Mouse (Mus musculus) embryonic facial prominence, embryonic 11.5 days (tissue): ENCODE data around the gene Spen. TPM values are rescaled to one million over a fixed set of nuclear protein-coding genes. Genes with fewer than 3 reads are reported as not detected.

ENCODE experiments used
- ATAC-seq: fragments of 200-750 bp; cut with Nextera tagmentation; replicated peaks from 2 replicates; pipeline ENCODE4 v1.8.0; 2017; ENCODE audit warnings: low read depth; ENCODE audit not compliant: insufficient number of reproducible peaks, low FRiP score, low TSS enrichment
- DNase-seq: peaks from one replicate; pipeline ENCODE4 v3.0.0-alpha.2; 2015; ENCODE audit warnings: low spot score
- H3K27ac ChIP-seq: fragments of 300-500 bp; sonication (generic); replicated peaks from 2 replicates; pipeline ENCODE4 v1.5.1; 2014; ENCODE audit warnings: mild to moderate bottlenecking, low read depth, low read length, control low read depth
- H3K27me3 ChIP-seq: fragments of 300-500 bp; sonication (generic); 2 replicates; pipeline ENCODE4 v1.6.1; 2014; ENCODE audit warnings: mild to moderate bottlenecking, low read length, moderate library complexity, mixed read lengths; ENCODE audit not compliant: control insufficient read depth, insufficient read depth
- H3K36me3 ChIP-seq: fragments of 300-500 bp; sonication (generic); replicated peaks from 2 replicates; pipeline ENCODE4 v1.6.1; 2014; ENCODE audit warnings: low read depth, mild to moderate bottlenecking, low read length, moderate library complexity, mixed read lengths; ENCODE audit not compliant: control insufficient read depth, insufficient read depth
- H3K4me1 ChIP-seq: fragments of 300-500 bp; sonication (generic); 2 replicates; pipeline ENCODE4 v1.6.1; 2014; ENCODE audit warnings: low read length, mixed read lengths; ENCODE audit not compliant: control insufficient read depth, insufficient read depth
- H3K4me2 ChIP-seq: fragments of 300-500 bp; sonication (generic); 2 replicates; pipeline ENCODE4 v1.6.1; 2014; ENCODE audit warnings: low read depth, mild to moderate bottlenecking, control low read depth, low read length, moderate library complexity
- H3K4me3 ChIP-seq: fragments of 300-500 bp; sonication (generic); 2 replicates; pipeline ENCODE4 v1.5.1; 2014; ENCODE audit warnings: low read depth, low read length, control low read depth
- H3K9ac ChIP-seq: fragments of 300-500 bp; sonication (generic); replicated peaks from 2 replicates; pipeline ENCODE4 v1.6.1; 2014; ENCODE audit warnings: mild to moderate bottlenecking, control low read depth, low read length
- H3K9me3 ChIP-seq: fragments of 300-500 bp; sonication (generic); replicated peaks from 2 replicates; pipeline ENCODE4 v1.6.1; 2016; ENCODE audit warnings: mild to moderate bottlenecking, low read length, inconsistent platforms, mixed read lengths; ENCODE audit not compliant: control insufficient read depth
- WGBS: fragments of 180-500 bp; shearing (Covaris S2); extraction: QIAGEN DNeasy Blood & Tissue Kit; methylation state at CpG from one replicate; pipeline ENCODE4 v1.1.7; 2014; 5-methylcytosine and 5-hydroxymethylcytosine counted together
- polyA plus RNA-seq: library from polyadenylated mRNA; unstranded; fragments of >200 nt; fragmentation: Nextera tagmentation; extraction: Ambion mirVana; gene quantifications from 2 replicates; pipeline ENCODE4 v1.2.1, GENCODE M21; 2014

Spen gene
- polyA plus RNA-seq = 11.0 and 13.7 TPM in 2 replicates

- 0% methylated on average over 34 of the region's 88 CpGs for WGBS
- no peaks in the 10 kb centered on the region for H3K36me3 ChIP-seq
- peak within 1 kb of the TSS; percentile 92 for H3K9ac ChIP-seq
- peak; percentile 77 for ATAC-seq
- DNase-seq = peak; percentile 97
- no peaks in the 10 kb centered on the region for H3K4me1 ChIP-seq
- peak within 1 kb of the TSS; percentile 94 for H3K27ac ChIP-seq
- no peaks in the 10 kb centered on the region for H3K9me3 ChIP-seq
- no peaks in the 10 kb centered on the region for H3K27me3 ChIP-seq
- peak within 1 kb of the TSS; percentile 94 for H3K4me3 ChIP-seq
- H3K4me2 ChIP-seq = peak within 1 kb of the TSS; percentile 96
Observed at GRCm38 (mm10) chr4:141538408-141539212, at the start of gene Spen. TSS of gene Spen (minus strand) at chr4:141538597.

- H3K36me3 ChIP-seq = peaks cover 14% of the 10 kb centered on the region
- DNase-seq (no peak), ATAC-seq (no peak)
- H3K4me2 ChIP-seq = no peak overlapping the region
- no peaks in the 10 kb centered on the region for H3K9me3 ChIP-seq
- H3K4me1 ChIP-seq = no peaks in the 10 kb centered on the region
- no peak overlapping the region for H3K27ac ChIP-seq
- H3K4me3 ChIP-seq = no peak overlapping the region
- 87% methylated on average over 8 of the region's 8 CpGs for WGBS
- H3K27me3 ChIP-seq = no peaks in the 10 kb centered on the region
- no peak overlapping the region for H3K9ac ChIP-seq
Observed at GRCm38 (mm10) chr4:141583919-141584318, 45.5 kb upstream of the Spen start.

- no peaks in the 10 kb centered on the region for H3K4me1 ChIP-seq
- no peaks in the 10 kb centered on the region for H3K9me3 ChIP-seq
- DNase-seq (no peak), ATAC-seq (no peak)
- H3K27me3 ChIP-seq = no peaks in the 10 kb centered on the region
- H3K9ac ChIP-seq = no peak overlapping the region
- H3K4me3 ChIP-seq = no peak overlapping the region
- peaks cover 19% of the 10 kb centered on the region for H3K36me3 ChIP-seq
- H3K4me2 ChIP-seq = no peak overlapping the region
- 88% methylated on average over 13 of the region's 13 CpGs for WGBS
- no peak overlapping the region for H3K27ac ChIP-seq
Observed at GRCm38 (mm10) chr4:141581051-141581450, 42.7 kb upstream of the Spen start.

- no peaks in the 10 kb centered on the region for H3K4me1 ChIP-seq
- H3K9me3 ChIP-seq = no peaks in the 10 kb centered on the region
- no peaks in the 10 kb centered on the region for H3K27me3 ChIP-seq
- no peak for ATAC-seq
- H3K4me3 ChIP-seq = no peak overlapping the region
- DNase-seq = no peak
- 78% methylated on average over 3 of the region's 3 CpGs for whole genome bisulfite sequencing
- H3K27ac ChIP-seq = no peak overlapping the region
- H3K9ac ChIP-seq = no peak overlapping the region
- H3K4me2 ChIP-seq = no peak overlapping the region
- H3K36me3 ChIP-seq = peaks cover 12% of the 10 kb centered on the region
Observed at GRCm38 (mm10) chr4:141578833-141579232, 40.4 kb upstream of the Spen start.

GRCm38 (mm10) chr4:141576877-141577276, 38.5 kb upstream of the Spen start:
- Histone ChIP-seq H3K9ac (no peak overlapping the region), H3K27me3 (no peaks in the 10 kb centered on the region), H3K4me2 (no peak overlapping the region), H3K4me1 (no peaks in the 10 kb centered on the region), H3K27ac (no peak overlapping the region), H3K9me3 (no peaks in the 10 kb centered on the region), H3K4me3 (no peak overlapping the region), H3K36me3 (peaks cover 9% of the 10 kb centered on the region)
- DNase-seq (no peak), ATAC-seq (no peak)
- WGBS = 94% methylated on average over 7 of the region's 7 CpGs

GRCm38 (mm10) chr4:141576404-141576803, 38.0 kb upstream of the Spen start:
- Histone ChIP-seq H3K9ac (no peak overlapping the region), H3K9me3 (no peaks in the 10 kb centered on the region), H3K4me1 (no peaks in the 10 kb centered on the region), H3K36me3 (peaks cover 9% of the 10 kb centered on the region), H3K27ac (no peak overlapping the region), H3K4me3 (no peak overlapping the region), H3K4me2 (no peak overlapping the region), H3K27me3 (no peaks in the 10 kb centered on the region)
- ATAC-seq = no peak
- DNase-seq = no peak
- WGBS = 85% methylated on average over 11 of the region's 11 CpGs

- peak overlapping the region; percentile 8; the same call in 1 of the 2 replicates for H3K4me2 ChIP-seq
- 41% methylated on average over 27 of the region's 27 CpGs for WGBS
- ATAC-seq = peak; percentile 54; the same call in 1 of the 2 replicates
Observed at GRCm38 (mm10) chr4:141574789-141575702, 36.6 kb upstream of the Spen start.

More at GRCm38 (mm10) chr4:141574789-141575702, 36.6 kb upstream of the Spen start:
- no peak overlapping the region for H3K4me3 ChIP-seq
- H3K9me3 ChIP-seq = no peaks in the 10 kb centered on the region
- no peak overlapping the region for H3K27ac ChIP-seq
- DNase-seq = peak; percentile 88
- no peak overlapping the region for H3K9ac ChIP-seq
- no peaks in the 10 kb centered on the region for H3K4me1 ChIP-seq
- peaks cover 9% of the 10 kb centered on the region for H3K36me3 ChIP-seq
- no peaks in the 10 kb centered on the region for H3K27me3 ChIP-seq
